Mouse (Mus musculus) stomach, postnatal 0 days (tissue): Measurements from ENCODE around the gene Ppp2r2c.

ENCODE experiments used
- CTCF ChIP-seq: IDR thresholded peaks from 2 replicates; pipeline ENCODE4 v1.5.1; 2016; ENCODE audit warnings: antibody characterized with exemption, low read depth, mild to moderate bottlenecking, moderate library complexity
- EP300 ChIP-seq: optimal IDR thresholded peaks from 2 replicates; pipeline ENCODE3; 2016; ENCODE audit warnings: antibody characterized with exemption

DNA sequence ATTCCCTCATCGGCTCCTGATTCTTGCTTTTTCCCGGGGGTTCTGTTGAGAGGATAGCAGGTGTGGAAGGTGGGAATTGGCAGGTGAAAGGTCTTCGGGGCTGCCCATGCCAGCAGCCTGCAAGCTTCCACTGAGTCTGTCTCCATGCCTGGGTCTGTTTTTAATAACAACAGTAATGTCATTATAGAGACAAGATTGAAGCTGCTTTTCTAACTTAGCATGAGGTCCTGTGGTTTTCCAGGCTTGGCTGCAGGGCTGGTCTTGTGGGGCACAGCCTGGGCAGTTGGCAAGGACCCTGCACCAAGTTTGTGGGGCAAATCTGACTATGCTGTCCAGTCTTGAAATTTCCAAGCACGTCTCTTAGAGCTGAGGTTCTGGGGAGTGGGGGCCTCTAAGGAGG is 7.6 kb downstream of the Ppp2r2c start:
- TF ChIP-seq EP300 = no peak
- TF ChIP-seq CTCF = no peak
